Mouse (Mus musculus): ENCODE data around the gene Hbb-y. TPM values are rescaled to one million over a fixed set of nuclear protein-coding genes. Genes with fewer than 3 reads are reported as not detected.
"Not testable (repeated sequence)": the region's sequence is repeated elsewhere in the genome, so short reads cannot be mapped to it uniquely, and the experiment has no call there.

Gene Hbb-y
- polyA plus RNA-seq, 1 experiment: 2.3 TPM

DNA sequence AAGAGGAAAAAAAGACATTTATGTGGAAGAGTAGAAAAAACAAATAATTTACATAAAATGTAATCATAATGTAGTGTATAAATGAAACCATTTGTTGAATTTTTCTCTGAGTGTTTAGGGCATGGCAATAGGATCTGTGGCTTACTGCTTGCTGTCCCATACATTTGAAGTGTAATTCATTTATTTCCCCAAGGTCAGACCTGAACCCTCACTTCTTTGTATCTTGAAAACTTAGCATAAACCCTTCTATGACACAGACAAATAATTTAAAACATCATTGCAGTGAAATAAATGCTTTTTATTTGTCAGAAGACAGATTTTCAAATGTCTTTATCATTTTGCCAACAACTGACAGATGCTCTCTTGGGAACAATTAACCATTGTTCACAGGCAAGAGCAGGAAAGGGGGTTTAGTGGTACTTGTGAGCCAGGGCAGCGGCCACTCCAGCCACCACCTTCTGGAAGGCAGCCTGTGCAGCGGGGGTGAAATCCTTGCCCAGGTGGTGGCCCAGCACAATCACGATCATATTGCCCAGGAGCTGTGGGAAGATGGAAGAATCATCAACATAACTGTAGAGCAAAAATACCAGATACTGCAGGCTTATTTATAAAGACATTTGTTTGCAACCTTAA lies 26.6 kb downstream of the Hbb-y start:
- no peak for TF ChIP-seq POLR2A (IDR thresholded peaks at IDR 0.05; ENCODE audit: borderline replicate concordance, insufficient read depth, low read length)
- TF ChIP-seq CTCF (IDR thresholded peaks at IDR 0.05; ENCODE audit: borderline replicate concordance, insufficient read depth, low read depth, low read length): no peak
- Histone ChIP-seq H3K4me3 (replicated peaks; ENCODE audit: insufficient read depth, low read depth, low read length) (no peak overlapping the region), H3K27ac (ENCODE audit: insufficient read depth, low read length) (no peak overlapping the region), H3K27me3 (ENCODE audit: control insufficient read depth, insufficient read depth, low read length) (no peaks in the 10 kb centered on the region), H3K4me1 (ENCODE audit: control insufficient read depth, insufficient read depth, low read length) (no peaks in the 10 kb centered on the region)
- no peak for DNase-seq
- WGBS: 21% methylated on average over 3 of the region's 3 CpGs

DNA sequence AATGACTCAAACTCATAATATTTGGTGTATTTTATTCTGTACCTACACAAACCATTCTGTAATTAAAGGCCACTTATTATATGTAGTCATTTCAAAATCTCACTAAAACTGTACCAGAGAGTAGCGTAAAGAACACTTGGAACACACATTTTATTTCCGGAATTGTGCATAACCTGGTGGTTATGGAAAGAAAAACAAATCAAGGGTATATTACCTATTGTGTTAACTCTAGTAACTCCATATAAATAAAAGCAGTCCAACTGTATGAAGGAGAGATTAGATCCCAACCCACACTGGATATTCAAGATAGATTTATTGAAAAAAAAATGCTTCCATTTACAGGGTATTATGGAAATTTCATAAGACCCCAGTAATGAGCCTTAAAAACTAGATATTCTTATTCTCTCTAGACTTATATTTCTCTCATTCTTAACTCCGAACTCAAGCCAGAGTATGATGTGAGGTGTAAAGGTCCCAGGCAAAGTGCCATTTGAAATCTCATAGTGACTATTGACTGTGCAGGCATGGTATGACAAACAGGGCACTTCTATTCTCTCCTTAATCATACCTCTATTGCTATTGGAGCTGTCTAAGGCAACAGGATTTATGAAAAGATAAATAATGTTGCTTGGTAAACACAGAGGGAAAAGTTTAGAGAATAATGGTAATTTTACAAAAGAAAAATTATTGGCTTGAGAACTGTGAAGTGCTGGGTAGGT lies 27.3 kb downstream of the Hbb-y start:
- TF ChIP-seq CTCF (IDR thresholded peaks at IDR 0.05; ENCODE audit: borderline replicate concordance, insufficient read depth, low read depth, low read length) (no peak), POLR2A (IDR thresholded peaks at IDR 0.05; ENCODE audit: borderline replicate concordance, insufficient read depth, low read length) (no peak)
- Histone ChIP-seq H3K4me1 (ENCODE audit: control insufficient read depth, insufficient read depth, low read length) (no peaks in the 10 kb centered on the region), H3K27me3 (ENCODE audit: control insufficient read depth, insufficient read depth, low read length) (no peaks in the 10 kb centered on the region), H3K27ac (ENCODE audit: insufficient read depth, low read length) (no peak overlapping the region), H3K4me3 (replicated peaks; ENCODE audit: insufficient read depth, low read depth, low read length) (no peak overlapping the region)
- no peak for DNase-seq
- 89% methylated on average over 3 of the region's 3 CpGs for WGBS

- WGBS: 71% methylated on average over 2 of the region's 2 CpGs
- Histone ChIP-seq H3K27me3 (ENCODE audit: control insufficient read depth, insufficient read depth, low read length) (no peaks in the 10 kb centered on the region), H3K4me3 (replicated peaks; ENCODE audit: insufficient read depth, low read depth, low read length) (no peak overlapping the region), H3K27ac (ENCODE audit: insufficient read depth, low read length) (no peak overlapping the region), H3K4me1 (ENCODE audit: control insufficient read depth, insufficient read depth, low read length) (no peaks in the 10 kb centered on the region)
- TF ChIP-seq CTCF (IDR thresholded peaks at IDR 0.05; ENCODE audit: borderline replicate concordance, insufficient read depth, low read depth, low read length) (no peak), POLR2A (IDR thresholded peaks at IDR 0.05; ENCODE audit: borderline replicate concordance, insufficient read depth, low read length) (no peak)
- no peak for DNase-seq
Measured at GRCm38 (mm10) chr7:103824597-103824996, 28.4 kb downstream of the Hbb-y start.

- H3K27ac ChIP-seq (ENCODE audit: insufficient read depth, low read length); H3K4me1 ChIP-seq (ENCODE audit: control insufficient read depth, insufficient read depth, low read length); DNase-seq; H3K4me3 ChIP-seq (replicated peaks; ENCODE audit: insufficient read depth, low read depth, low read length); H3K27me3 ChIP-seq (ENCODE audit: control insufficient read depth, insufficient read depth, low read length): not testable (repeated sequence)
- 86% methylated on average over 1 of the region's 2 CpGs for WGBS
Measured at GRCm38 (mm10) chr7:103815085-103815484, 37.9 kb downstream of the Hbb-y start.

GRCm38 (mm10) chr7:103813766-103814165 lies 39.2 kb downstream of the Hbb-y start, which contains the start of gene Hbb-bt:
Gene Hbb-bt, minus strand, starts transcription at chr7:103813996.
- Histone ChIP-seq H3K27ac (ENCODE audit: insufficient read depth, low read length) (no peak within 1 kb of the TSS), H3K27me3 (ENCODE audit: control insufficient read depth, insufficient read depth, low read length) (no peaks in the 10 kb centered on the region), H3K4me1 (ENCODE audit: control insufficient read depth, insufficient read depth, low read length) (no peaks in the 10 kb centered on the region), H3K4me3 (replicated peaks; ENCODE audit: insufficient read depth, low read depth, low read length) (no peak within 1 kb of the TSS)
- DNase-seq: no peak
- 78% methylated on average over 3 of the region's 3 CpGs for WGBS
- TF ChIP-seq CTCF (IDR thresholded peaks at IDR 0.05; ENCODE audit: borderline replicate concordance, insufficient read depth, low read depth, low read length): no peak
- no peak for TF ChIP-seq POLR2A (IDR thresholded peaks at IDR 0.05; ENCODE audit: borderline replicate concordance, insufficient read depth, low read length)

DNA sequence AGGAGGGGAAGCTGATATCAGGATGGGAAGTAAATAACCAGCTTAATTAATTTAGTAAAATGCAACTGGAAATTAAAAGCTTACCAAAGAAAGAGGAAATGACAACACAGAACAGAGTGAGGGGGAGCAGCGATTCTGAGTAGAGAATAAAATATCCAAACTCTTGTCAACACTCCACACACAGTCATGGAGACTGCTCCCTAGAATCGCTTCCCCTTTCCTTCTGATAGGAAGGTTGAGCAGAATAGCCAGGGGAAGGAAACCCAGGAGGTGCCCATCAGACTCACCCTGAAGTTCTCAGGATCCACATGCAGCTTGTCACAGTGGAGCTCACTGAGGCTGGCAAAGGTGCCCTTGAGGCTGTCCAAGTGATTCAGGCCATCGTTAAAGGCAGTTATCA lies 39.9 kb downstream of the Hbb-y start:
- H3K4me3 ChIP-seq (replicated peaks; ENCODE audit: insufficient read depth, low read depth, low read length); H3K4me1 ChIP-seq (ENCODE audit: control insufficient read depth, insufficient read depth, low read length); H3K27ac ChIP-seq (ENCODE audit: insufficient read depth, low read length); H3K27me3 ChIP-seq (ENCODE audit: control insufficient read depth, insufficient read depth, low read length); DNase-seq: not testable (repeated sequence)
- no CpG with 5 or more reads among the region's 3 CpGs for WGBS

- DNase-seq: no peak
- 70% methylated on average over 1 of the region's 1 CpGs for WGBS
- TF ChIP-seq CTCF (IDR thresholded peaks at IDR 0.05; ENCODE audit: borderline replicate concordance, insufficient read depth, low read depth, low read length) (no peak), POLR2A (IDR thresholded peaks at IDR 0.05; ENCODE audit: borderline replicate concordance, insufficient read depth, low read length) (no peak)
- H3K27ac ChIP-seq (ENCODE audit: insufficient read depth, low read length): no peak overlapping the region
- no peaks in the 10 kb centered on the region for H3K4me1 ChIP-seq (ENCODE audit: control insufficient read depth, insufficient read depth, low read length)
- H3K27me3 ChIP-seq (ENCODE audit: control insufficient read depth, insufficient read depth, low read length): no peaks in the 10 kb centered on the region
- H3K4me3 ChIP-seq (replicated peaks; ENCODE audit: insufficient read depth, low read depth, low read length): no peak overlapping the region
Measured at GRCm38 (mm10) chr7:103812174-103812573, 40.8 kb downstream of the Hbb-y start.

DNA sequence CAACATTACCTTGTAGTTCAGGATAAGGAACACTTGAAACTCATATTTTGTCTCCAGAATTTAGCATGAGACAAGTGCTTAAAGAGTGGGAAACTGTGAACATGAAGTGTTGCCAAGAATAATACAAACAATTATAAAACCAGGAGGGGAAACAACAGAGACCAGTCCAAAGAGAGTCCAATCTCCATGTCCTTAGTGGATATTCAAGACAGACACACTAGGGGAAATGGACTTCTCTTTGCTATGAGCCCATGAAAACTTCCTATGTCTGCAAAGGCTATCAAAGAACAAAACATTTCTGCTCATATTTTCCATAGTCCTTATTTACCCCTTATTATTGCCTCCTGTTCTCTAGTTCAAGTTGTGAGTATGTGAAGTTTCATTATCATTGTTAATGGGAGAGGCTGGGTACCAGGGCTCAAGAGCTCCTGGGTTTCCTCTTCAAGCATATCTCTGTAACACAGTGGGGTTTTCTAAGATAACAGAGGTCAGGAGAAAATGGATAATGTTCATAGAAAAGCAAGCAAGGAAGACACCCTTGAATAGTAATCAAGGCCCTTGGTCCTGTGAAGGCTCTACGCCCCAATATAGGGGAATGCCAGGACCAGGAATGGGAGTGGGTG lies 41.7 kb downstream of the Hbb-y start:
- TF ChIP-seq POLR2A (IDR thresholded peaks at IDR 0.05; ENCODE audit: borderline replicate concordance, insufficient read depth, low read length): no peak
- no peak for TF ChIP-seq CTCF (IDR thresholded peaks at IDR 0.05; ENCODE audit: borderline replicate concordance, insufficient read depth, low read depth, low read length)
- Histone ChIP-seq H3K27ac (ENCODE audit: insufficient read depth, low read length) (no peak overlapping the region), H3K4me1 (ENCODE audit: control insufficient read depth, insufficient read depth, low read length) (no peaks in the 10 kb centered on the region), H3K27me3 (ENCODE audit: control insufficient read depth, insufficient read depth, low read length) (no peaks in the 10 kb centered on the region), H3K4me3 (replicated peaks; ENCODE audit: insufficient read depth, low read depth, low read length) (no peak overlapping the region)
- no peak for DNase-seq
- 78% methylated on average over 1 of the region's 1 CpGs for WGBS

All from cerebellum, adult 2 months (tissue).